Mouse (Mus musculus) C2C12 (cell line): Measurements from ENCODE around the gene Fbxo10. TPM values are rescaled to one million over a fixed set of nuclear protein-coding genes. Genes with fewer than 3 reads are reported as not detected.
"Not testable (repeated sequence)": the region's sequence is repeated elsewhere in the genome, so short reads cannot be mapped to it uniquely, and the experiment has no call there.

Experiments
- H3K27me3 ChIP-seq: one replicate; pipeline ENCODE4 v1.6.1; 2011; ENCODE audit not compliant: control insufficient read depth, insufficient read depth, insufficient read length
- H3K36me3 ChIP-seq: one replicate; pipeline ENCODE4 v1.6.1; 2011; ENCODE audit not compliant: control insufficient read depth, insufficient read depth
- H3K4me3 ChIP-seq: one replicate; pipeline ENCODE4 v1.5.1; 2011; ENCODE audit warnings: mild to moderate bottlenecking, control low read depth; ENCODE audit not compliant: poor library complexity, insufficient read depth, severe bottlenecking
- H3K79me2 ChIP-seq: one replicate; pipeline ENCODE4 v1.6.1; 2011; ENCODE audit not compliant: control insufficient read depth, insufficient read depth
- H3K79me3 ChIP-seq: one replicate; pipeline ENCODE4 v1.6.1; 2011; ENCODE audit warnings: low read depth, control low read depth
- H3ac ChIP-seq: one replicate; pipeline ENCODE3; 2011; ENCODE audit warnings: low read depth; ENCODE audit not compliant: control insufficient read depth, insufficient read length
- CEBPB ChIP-seq: IDR thresholded peaks from one replicate; pipeline ENCODE4 v1.6.1; 2011; ENCODE audit warnings: low read depth, mild to moderate bottlenecking, control low read depth, moderate library complexity
- CTCF ChIP-seq: IDR thresholded peaks from one replicate; pipeline ENCODE4 v1.5.1; 2011; ENCODE audit not compliant: control insufficient read depth, insufficient read depth, insufficient read length
- FOSL1 ChIP-seq: IDR thresholded peaks from one replicate; pipeline ENCODE4 v1.8.0; 2011; ENCODE audit warnings: mild to moderate bottlenecking, low read length; ENCODE audit not compliant: poor library complexity, insufficient read depth, severe bottlenecking
- MAX ChIP-seq: IDR thresholded peaks from one replicate; pipeline ENCODE4 v1.6.1; 2011; ENCODE audit warnings: mild to moderate bottlenecking, control low read depth
- MYOD1 ChIP-seq: IDR thresholded peaks from one replicate; pipeline ENCODE4 v1.6.1; 2011; ENCODE audit warnings: low read depth; ENCODE audit not compliant: control insufficient read depth, insufficient read length
- MYOG ChIP-seq: IDR thresholded peaks from one replicate; pipeline ENCODE4 v1.6.1; 2011; ENCODE audit not compliant: control insufficient read depth, insufficient read length; ENCODE audit errors: extremely low read depth
- USF1 ChIP-seq: IDR thresholded peaks from one replicate; pipeline ENCODE4 v1.6.1; 2011; ENCODE audit warnings: low read depth, mild to moderate bottlenecking, control low read depth, moderate library complexity
- polyA plus RNA-seq: library from polyadenylated mRNA; unstranded; fragments of >200 nt; fragmentation: generic; extraction: Trizol; gene quantifications from one replicate; pipeline ENCODE4 v1.2.1, GENCODE M21; 2012; ENCODE audit warnings: missing spikeins

Fbxo10 gene
- polyA plus RNA-seq, 1 experiment: 9.7 TPM

GRCm38 (mm10) chr4:45107066-45107465 lies 22.7 kb upstream of the Fbxo10 start:
- Histone ChIP-seq H3ac (peak overlapping the region; percentile 100), H3K36me3 (peaks cover 47% of the 10 kb centered on the region), H3K27me3 (no peaks in the 10 kb centered on the region), H3K79me3 (peaks cover 36% of the 10 kb centered on the region), H3K79me2 (peaks cover 48% of the 10 kb centered on the region), H3K4me3 (peak overlapping the region; percentile 95)
- TF ChIP-seq CEBPB (no peak), MYOG (no peak), FOSL1 (no peak), CTCF (no peak), MYOD1 (no peak), MAX (no peak), USF1 (no peak)

- Histone ChIP-seq H3K27me3 (no peaks in the 10 kb centered on the region), H3K4me3 (peak overlapping the region; percentile 95), H3ac (no peak overlapping the region), H3K79me2 (peaks cover 48% of the 10 kb centered on the region), H3K79me3 (peaks cover 36% of the 10 kb centered on the region), H3K36me3 (peaks cover 52% of the 10 kb centered on the region)
- TF ChIP-seq MAX (peak; percentile 55), MYOG (no peak)
These were observed 22.0 kb upstream of the Fbxo10 start for GRCm38 (mm10) chr4:45106409-45106808.

- Histone ChIP-seq H3K27me3 (no peaks in the 10 kb centered on the region), H3K79me3 (no peaks in the 10 kb centered on the region), H3K4me3 (no peak overlapping the region), H3K36me3 (peaks cover 13% of the 10 kb centered on the region), H3K79me2 (no peaks in the 10 kb centered on the region), H3ac (no peak overlapping the region)
- TF ChIP-seq CEBPB (no peak), CTCF (peak; percentile 79)
These were observed 12.9 kb upstream of the Fbxo10 start for GRCm38 (mm10) chr4:45097198-45097872.

- H3K79me3 ChIP-seq: peaks cover 2% of the 10 kb centered on the region
- TF ChIP-seq MYOD1: no peak
- TF ChIP-seq CEBPB: no peak
- TF ChIP-seq USF1: no peak
- no peak for TF ChIP-seq MYOG
- TF ChIP-seq MAX: no peak
- TF ChIP-seq FOSL1: no peak
- TF ChIP-seq CTCF: no peak
- H3K27me3 ChIP-seq: no peaks in the 10 kb centered on the region
- peak overlapping the region; percentile 38 for H3ac ChIP-seq
- H3K4me3 ChIP-seq: no peak overlapping the region
- no peaks in the 10 kb centered on the region for H3K36me3 ChIP-seq
- no peaks in the 10 kb centered on the region for H3K79me2 ChIP-seq
These were observed 489 bp upstream of the Fbxo10 start for GRCm38 (mm10) chr4:45084895-45085290.

DNA sequence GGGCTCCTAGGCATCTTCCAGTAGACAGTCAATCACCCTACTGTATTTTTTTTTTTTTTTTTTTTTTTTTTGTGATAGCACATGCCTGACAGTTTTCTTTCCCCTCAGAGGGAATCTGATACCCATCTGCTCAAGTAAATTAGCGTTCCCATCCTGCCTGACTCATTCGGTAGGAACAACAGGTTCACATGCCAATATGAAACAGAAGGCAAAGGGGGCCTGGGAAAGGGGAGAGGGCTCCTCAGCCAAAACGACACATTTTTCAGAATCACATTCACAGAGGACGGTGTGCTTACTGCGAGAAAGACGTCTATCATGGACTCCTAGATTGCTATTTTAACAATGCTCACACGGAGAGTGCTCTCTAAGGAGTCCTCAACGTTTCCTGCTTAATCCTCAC lies 917 bp downstream of the Fbxo10 start:
- Histone ChIP-seq H3K4me3 (peak overlapping the region; percentile 46), H3ac (no peak overlapping the region), H3K36me3 (no peaks in the 10 kb centered on the region), H3K79me3 (peaks cover 2% of the 10 kb centered on the region), H3K79me2 (no peaks in the 10 kb centered on the region), H3K27me3 (no peaks in the 10 kb centered on the region)
- TF ChIP-seq CTCF (no peak), FOSL1 (no peak), MAX (no peak), MYOG (no peak), MYOD1 (no peak), CEBPB (no peak), USF1 (no peak)

DNA sequence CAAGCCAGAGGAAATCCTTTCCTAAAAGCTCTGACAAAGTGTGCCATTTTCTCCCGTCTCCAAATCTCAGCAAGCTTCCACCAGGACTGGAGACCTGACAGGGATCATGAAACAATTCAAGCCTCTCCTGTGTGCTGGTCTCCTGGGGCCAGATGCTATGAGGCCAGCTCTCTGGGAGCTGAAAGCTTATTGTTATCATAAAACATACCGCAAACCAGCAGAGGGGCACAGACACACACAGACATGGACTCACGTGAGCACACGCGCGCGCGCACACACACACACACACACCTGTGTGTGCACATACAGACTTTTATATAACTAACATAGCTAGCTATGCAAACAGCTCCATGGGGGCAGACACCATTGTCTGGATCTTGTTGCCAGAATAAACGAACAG lies 1.5 kb downstream of the Fbxo10 start:
- no peak overlapping the region for H3ac ChIP-seq
- no peak for TF ChIP-seq FOSL1
- no peak for TF ChIP-seq CTCF
- TF ChIP-seq MYOG: no peak
- no peak for TF ChIP-seq MAX
- no peak for TF ChIP-seq CEBPB
- TF ChIP-seq MYOD1: no peak
- no peak for TF ChIP-seq USF1
- no peaks in the 10 kb centered on the region for H3K36me3 ChIP-seq
- H3K27me3 ChIP-seq: no peaks in the 10 kb centered on the region
- H3K4me3 ChIP-seq: no peak overlapping the region
- H3K79me2 ChIP-seq: no peaks in the 10 kb centered on the region
- peaks cover 2% of the 10 kb centered on the region for H3K79me3 ChIP-seq

DNA sequence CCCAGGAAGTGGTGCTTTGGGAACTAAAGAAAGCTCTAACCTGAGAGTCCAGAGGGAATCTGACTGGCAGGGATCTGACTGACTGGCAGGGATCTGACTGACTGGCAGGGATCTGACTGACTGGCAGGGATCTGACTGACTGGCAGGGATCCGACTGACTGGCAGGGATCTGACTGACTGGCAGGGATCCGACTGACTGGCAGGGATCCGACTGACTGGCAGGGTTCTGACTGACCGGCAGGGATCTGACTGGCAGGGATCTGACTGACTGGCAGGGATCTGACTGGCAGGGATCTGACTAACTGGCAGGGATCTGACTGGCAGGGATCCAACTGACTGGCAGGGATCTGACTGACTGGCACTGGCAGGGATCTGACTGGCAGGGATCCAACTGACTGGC lies 3.4 kb downstream of the Fbxo10 start:
- H3ac ChIP-seq, H3K27me3 ChIP-seq, H3K4me3 ChIP-seq: not testable (repeated sequence)

More for the DNA sequence above, 3.4 kb downstream of the Fbxo10 start:
- not testable (repeated sequence) for H3K36me3 ChIP-seq, H3K79me3 ChIP-seq, H3K79me2 ChIP-seq
